Mouse (Mus musculus): Measurements from ENCODE around the gene Gpr50.

The Gpr50 gene

DNA sequence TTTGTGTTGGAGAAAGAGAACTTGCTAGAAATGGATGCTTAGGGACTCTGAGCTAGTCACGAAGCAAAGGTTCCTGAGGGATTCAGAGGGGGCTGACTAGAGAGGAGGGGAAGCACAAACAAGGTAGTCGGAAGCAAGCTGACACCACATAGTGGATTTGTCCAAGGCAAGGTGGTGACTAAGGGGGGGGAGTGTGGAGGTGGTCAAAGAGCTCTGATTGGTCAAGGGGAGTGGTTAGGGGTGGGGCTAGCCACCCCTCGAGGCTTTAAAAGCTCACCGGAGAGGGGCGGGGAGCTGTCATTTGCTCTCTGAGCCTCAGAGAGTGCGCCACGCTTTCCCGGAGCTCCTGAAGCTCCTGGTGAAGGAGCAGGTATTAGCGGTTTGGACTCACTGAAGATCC, at the start of gene Gpr50:
Gene Gpr50 (plus strand): TSS at position 294 of the 400 bp plus-strand sequence.
- no peak for DNase-seq (ENCODE audit: extremely low spot score, low read depth, low spot score)

DNA sequence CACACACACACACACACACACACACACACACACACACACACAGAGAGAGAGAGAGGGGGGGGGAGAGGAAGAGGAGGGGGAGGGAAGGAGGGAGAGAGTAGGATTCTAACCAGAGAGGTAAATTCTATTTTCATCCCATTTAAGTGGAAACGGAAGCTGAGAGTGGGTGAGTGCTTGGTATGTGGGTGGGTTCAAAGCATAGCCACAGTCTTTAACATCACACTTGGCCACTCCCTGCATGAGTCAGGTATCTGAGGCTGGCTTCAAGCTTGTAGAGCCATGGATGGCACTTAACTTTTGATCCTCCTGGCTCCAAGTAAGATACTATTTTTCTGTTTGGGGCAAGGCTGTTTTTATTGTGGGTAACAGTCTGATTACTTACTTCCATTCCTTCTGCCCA, 41.2 kb upstream of the Gpr50 start:
- no peak for DNase-seq (ENCODE audit: extremely low spot score, low read depth, low spot score)

DNA sequence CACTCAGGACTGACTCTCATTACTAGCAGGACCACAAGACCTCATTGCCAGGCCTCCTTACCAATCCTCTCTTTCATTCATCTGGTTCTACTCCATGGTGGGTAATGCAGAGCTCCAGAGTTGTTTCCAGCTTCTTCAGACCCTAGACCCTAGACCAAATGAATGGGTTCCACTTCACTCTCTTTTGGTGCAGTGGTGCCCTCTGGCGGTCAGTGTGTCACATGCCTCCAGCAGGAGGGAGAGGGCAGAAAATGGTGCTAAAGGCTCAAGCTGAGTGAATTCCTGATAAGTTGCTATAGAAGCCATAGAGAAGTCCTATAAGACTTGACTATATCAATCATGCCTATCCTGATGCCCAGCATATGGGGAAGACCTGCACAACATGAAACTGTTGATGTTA, 39.6 kb upstream of the Gpr50 start:
- DNase-seq (ENCODE audit: extremely low spot score, low read depth, low spot score): no peak

DNA sequence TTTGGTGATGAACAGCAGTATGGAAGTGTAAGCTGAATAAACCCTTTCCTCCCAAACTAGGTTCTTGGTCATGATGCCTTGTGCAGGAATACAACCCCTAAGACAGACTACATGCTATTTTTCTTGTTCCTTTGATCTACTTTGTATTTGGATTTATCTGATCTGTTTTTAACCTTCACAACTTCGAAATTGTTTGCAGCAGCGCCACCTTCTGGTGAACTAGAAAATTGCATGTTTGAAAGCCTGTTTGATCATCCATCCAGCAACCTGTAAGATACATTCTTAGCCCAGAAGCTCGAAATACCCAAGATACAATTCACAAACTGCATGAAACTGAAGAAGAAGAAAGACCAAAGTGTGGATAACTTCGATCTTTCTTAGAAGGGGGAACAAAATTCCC, 35.2 kb upstream of the Gpr50 start:
- DNase-seq (ENCODE audit: extremely low spot score, low read depth, low spot score): peak; percentile 37

DNA sequence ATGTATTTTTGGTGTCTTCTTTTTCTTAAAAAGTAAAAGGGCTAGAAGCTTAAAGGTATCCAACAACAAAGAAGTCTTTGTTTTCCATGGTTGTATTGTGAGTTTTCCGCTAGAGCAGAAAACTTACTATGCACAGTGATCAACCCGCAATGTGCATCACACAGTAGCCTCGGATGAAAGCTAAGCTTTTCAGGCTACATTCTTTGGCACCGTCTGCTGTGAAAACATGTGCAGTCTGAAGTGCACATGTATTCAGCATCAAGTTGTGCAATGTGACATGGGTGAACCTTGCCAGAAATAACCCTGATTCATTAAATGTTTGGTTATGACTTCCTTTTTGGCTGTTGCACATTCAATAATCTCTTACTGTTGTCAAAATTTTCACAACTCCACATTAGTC, 32.8 kb upstream of the Gpr50 start:
- no peak for DNase-seq (ENCODE audit: extremely low spot score, low read depth, low spot score)

DNA sequence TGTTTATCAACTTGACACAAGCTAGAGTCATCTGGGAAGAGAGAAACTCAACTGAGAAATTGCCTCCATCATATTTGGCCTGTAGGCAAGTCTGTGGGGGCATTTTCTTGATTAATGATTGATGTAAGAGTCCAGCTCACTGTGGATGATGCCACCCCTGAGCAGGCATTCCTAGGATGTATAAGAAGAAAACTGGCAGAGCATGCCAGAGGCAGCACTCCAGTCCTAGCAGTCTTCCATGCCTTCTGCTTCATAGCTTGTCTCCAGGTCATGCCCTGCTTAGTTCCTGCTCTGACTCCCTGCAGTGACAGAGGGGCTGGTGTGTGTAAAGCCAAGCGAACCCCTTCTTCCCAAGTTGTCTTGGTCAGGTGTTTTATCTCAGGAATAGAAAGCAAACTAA, 32.3 kb upstream of the Gpr50 start:
- no peak for DNase-seq (ENCODE audit: extremely low spot score, low read depth, low spot score)

DNA sequence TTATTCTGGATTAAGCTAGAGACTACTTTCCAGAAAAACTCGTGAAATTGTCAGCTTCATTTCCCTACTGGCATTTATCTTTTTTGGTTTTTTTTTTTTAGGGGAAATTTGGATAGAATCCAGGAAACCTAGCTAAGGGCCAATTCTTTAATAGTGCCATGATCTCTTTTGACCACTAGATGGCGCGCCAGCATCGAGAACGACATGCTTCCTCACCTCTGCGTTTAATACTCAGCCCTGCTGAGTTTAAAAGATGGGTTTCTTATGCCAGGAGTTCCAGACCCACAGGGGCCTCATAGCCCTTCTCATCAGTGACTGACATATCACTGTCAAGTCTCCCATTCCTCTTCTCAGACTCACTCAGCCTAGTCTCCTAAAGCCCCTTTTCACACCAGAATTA, 15.5 kb upstream of the Gpr50 start:
- no peak for DNase-seq (ENCODE audit: extremely low spot score, low read depth, low spot score)

DNA sequence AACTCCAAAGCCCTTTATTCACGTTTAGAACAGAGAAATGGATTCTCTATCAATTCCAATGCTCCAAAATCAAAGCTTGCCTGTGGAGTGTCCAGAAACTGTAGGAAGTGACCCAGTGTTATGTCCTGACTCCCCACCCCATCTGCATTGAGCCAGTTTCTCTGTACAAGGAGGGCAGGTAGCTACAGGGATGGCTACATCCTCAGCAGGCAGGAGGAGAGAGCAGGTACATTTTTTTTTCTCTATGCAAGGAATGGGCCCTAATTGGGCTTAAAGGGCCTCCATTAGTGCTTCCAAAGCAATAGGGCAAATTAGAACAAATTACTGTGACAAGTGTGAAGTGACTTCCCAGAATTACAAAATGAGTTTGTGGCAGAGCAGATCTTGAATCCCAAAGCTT, 15.0 kb upstream of the Gpr50 start:
- no peak for DNase-seq (ENCODE audit: extremely low spot score, low read depth, low spot score)

DNA sequence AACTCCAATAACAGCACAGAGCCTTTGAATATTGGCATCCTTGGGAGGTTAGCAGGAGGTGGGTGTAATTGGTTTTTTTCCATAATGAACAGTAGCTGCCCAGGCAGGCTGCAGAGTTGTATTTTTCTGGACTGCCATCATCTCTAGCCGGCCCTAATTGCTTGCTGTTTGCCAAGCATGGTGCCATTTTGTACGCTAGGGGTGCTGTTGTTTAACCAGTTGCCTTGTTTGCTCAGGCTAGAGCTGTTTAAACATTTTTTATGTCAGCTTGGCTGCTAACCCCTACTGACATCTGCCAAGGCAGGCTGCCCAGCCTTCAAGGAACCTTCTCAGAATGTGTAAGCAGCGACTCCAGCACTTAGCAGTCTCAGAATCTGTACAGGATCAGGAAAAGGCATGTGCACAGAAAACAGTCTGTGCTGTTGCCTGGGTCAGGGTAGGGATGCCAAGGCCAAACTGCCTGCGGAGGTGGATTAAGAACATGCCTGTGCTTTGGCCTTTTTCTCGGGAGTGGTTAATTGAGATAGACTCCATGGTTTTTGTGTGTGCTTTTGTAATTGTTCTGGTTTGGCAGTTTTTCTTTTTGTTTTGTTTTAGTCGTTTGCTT, 14.5 kb upstream of the Gpr50 start:
- DNase-seq (ENCODE audit: extremely low spot score, low read depth, low spot score): no peak

DNA sequence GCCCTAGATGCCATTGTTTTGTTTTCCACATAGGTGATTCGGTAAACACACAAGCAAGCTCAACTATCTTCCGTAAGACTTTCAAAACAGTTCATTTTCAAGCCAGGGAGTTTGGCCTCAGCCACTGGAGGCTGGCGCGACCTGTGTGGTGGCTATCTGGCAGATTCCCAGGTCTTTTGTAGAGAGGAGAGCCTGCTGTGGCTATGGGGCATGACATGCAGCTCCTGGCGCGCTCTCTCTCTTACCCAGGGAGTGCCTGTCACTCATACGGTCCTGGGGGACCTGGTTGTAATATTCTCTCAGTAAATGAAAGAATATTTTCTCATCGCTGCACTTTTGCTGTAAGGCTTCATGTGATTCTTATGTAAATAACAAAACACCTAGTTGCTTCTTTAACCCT, 13.5 kb upstream of the Gpr50 start:
- no peak for DNase-seq (ENCODE audit: extremely low spot score, low read depth, low spot score)

DNA sequence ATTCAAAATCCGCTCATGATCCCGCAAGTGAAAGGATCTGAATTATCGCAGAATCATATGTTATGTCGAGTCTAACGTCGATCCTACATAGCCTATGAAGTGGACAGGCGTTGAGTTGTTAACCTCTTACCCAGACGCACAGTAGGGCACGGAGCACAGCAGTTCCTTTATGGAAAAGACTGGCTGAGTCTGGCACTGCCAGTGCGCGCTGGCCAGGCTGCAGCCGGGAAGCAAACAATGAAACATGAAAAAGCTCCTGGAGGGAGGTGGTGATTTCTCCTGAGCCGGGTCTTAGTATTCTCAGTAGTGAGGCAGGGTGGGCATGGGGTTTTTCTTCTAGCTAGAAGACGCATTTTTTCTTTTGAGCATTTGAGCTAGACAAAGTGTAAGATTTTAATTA, 1.7 kb upstream of the Gpr50 start:
- no peak for DNase-seq (ENCODE audit: extremely low spot score, low read depth, low spot score)

DNA sequence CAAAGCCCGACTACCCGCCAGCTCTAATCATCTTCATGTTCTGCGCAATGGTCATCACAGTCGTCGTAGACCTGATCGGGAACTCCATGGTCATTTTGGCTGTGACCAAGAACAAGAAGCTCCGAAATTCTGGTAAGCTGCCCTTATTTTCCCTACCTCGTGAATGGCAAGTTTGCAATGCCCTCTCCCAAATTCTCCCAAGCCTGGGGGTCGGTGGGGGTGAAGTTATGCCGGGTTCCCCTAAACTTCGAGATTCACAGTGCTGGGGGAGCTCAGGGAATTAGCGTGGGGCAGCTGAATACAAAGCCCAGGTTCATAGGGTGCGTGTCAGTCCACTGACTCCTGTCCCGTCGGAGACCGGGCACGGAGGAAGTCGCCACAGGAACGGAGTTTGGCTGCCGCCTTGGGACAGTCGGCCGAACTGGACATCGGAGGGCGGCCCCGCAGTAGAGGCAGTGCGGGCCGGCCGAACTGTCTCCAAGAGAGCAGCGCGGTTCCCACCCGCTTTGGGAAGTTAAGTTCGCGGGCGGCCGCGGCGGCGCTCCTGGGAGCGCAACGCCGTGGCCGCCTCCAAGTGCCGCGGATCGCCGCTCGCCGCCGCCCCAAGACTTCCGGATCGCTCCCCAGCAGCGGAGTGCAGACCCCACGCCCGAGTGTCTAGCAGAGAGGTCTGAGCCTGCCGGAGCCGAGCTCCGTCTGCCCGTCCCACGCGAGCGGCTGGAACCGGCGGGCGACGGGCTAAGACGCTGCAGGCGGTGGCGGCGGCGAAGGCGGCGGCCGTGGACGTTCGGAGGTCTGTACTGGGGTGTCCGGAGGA, 612 bp downstream of the Gpr50 start:
- no peak for DNase-seq (ENCODE audit: extremely low spot score, low read depth, low spot score)

DNA sequence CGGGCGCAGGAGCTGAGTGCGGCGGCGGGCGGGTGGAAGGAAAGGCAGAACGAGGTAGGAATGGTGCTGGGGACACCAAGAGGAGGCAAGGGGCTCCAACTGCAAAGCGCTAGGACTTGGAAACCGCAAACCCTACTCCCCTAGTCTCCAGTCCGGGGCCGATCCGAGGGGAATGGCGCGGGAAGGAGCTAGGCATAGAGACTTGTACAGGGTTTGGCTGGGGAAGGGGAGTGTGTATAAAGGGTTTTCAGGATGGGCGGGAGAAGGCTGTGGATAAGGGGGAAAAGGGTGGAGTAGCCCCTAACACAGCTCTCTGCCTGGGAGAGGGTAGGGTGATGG, 1.2 kb downstream of the Gpr50 start:
- DNase-seq (ENCODE audit: extremely low spot score, low read depth, low spot score): no peak

DNA sequence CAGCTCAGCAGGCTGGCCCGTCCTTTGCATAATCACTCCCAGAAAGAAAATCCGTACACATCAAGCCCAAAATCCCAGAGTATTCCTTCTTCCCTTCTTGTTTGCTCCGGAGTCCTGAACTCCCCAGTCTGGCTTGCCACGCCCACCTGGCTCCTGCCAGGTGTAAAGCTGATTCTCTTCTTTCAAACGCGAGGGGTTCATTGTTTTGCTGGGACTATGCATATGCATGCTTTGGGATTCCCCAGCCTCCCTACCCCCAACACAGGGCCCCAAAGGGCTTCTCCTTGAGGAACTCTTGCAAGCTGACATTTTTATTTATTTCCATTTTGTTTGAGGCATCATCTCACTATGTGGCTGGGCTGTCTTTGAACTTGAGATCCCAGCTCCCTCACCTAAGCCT, 6.8 kb downstream of the Gpr50 start:
- DNase-seq (ENCODE audit: extremely low spot score, low read depth, low spot score): no peak

DNA sequence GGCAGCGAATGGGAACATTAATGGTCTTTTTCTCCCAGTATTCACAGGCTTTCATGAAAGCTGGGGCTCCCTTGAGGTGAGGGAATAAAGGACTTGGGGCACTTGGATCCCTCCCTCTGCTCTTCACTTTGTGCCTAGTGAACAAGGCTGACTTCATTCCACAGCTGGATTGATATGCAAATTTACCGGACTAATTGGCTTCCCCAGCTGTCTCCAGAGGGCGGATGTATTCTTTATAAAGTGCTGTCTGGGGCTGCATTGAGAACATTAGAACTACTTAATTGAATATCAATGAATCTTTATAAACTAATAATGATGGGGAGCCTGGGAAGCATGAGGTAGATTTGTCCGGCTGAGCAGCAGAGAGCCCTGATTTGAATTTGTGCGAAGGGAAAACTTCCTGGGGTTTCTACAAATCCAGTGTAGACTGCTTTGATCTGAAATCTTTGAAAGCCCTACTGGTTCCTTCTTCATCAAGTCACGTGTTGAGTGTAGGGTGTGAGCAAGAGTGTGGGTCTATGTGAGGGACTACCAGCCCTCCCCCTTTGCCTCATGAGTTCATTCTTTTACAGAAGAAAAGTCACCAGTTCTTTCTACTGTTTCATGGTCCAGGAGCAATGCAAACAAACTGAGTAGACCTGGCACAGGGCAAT, 37.5 kb downstream of the Gpr50 start:
- DNase-seq (ENCODE audit: extremely low spot score, low read depth, low spot score): no peak

Data from hindlimb bud, embryonic 11.5 days (tissue).